Mouse (Mus musculus) midbrain, embryonic 12.5 days (tissue): ENCODE data around the gene Mmp23. TPM values are rescaled to one million over a fixed set of nuclear protein-coding genes. Genes with fewer than 3 reads are reported as not detected.
"Not testable (repeated sequence)": the region's sequence is repeated elsewhere in the genome, so short reads cannot be mapped to it uniquely, and the experiment has no call there.

ENCODE experiments used
- ATAC-seq: fragments of 200-750 bp; cut with Nextera tagmentation; 2 replicates; pipeline ENCODE4 v1.8.0; 2017; ENCODE audit warnings: low read depth, moderate TSS enrichment, moderate library complexity; ENCODE audit not compliant: low FRiP score
- H3K27ac ChIP-seq: fragments of 300-500 bp; sonication (generic); replicated peaks from 2 replicates; pipeline ENCODE4 v1.5.1; 2016; ENCODE audit warnings: mild to moderate bottlenecking
- H3K27me3 ChIP-seq: fragments of 300-500 bp; sonication (generic); 2 replicates; pipeline ENCODE4 v1.6.1; 2016; ENCODE audit warnings: mild to moderate bottlenecking
- H3K36me3 ChIP-seq: fragments of 300-500 bp; sonication (generic); 2 replicates; pipeline ENCODE4 v1.6.1; 2016
- H3K4me1 ChIP-seq: fragments of 300-500 bp; sonication (generic); 2 replicates; pipeline ENCODE4 v1.6.1; 2016
- H3K4me2 ChIP-seq: fragments of 300-500 bp; sonication (generic); replicated peaks from 2 replicates; pipeline ENCODE4 v1.6.1; 2016; ENCODE audit warnings: mild to moderate bottlenecking, moderate library complexity
- H3K4me3 ChIP-seq: fragments of 300-500 bp; sonication (generic); 2 replicates; pipeline ENCODE4 v1.5.1; 2016; ENCODE audit warnings: mild to moderate bottlenecking
- H3K9ac ChIP-seq: fragments of 300-500 bp; sonication (generic); replicated peaks from 2 replicates; pipeline ENCODE4 v1.6.1; 2016; ENCODE audit warnings: mild to moderate bottlenecking, moderate library complexity
- H3K9me3 ChIP-seq: fragments of 300-500 bp; sonication (generic); 2 replicates; pipeline ENCODE4 v1.6.1; 2016; ENCODE audit warnings: mild to moderate bottlenecking
- WGBS: fragments of 180-500 bp; shearing (Covaris S2); methylation state at CpG from one replicate; pipeline ENCODE4 v1.1.7; 2016; 5-methylcytosine and 5-hydroxymethylcytosine counted together
- polyA plus RNA-seq: library from polyadenylated mRNA; unstranded; fragments of >200 nt; fragmentation: Nextera tagmentation; extraction: Ambion mirVana; gene quantifications from 2 replicates; pipeline ENCODE4 v1.2.1, GENCODE M21; 2016

The Mmp23 gene
- polyA plus RNA-seq, 1 experiment from 2014 or later: 4.4 TPM

DNA sequence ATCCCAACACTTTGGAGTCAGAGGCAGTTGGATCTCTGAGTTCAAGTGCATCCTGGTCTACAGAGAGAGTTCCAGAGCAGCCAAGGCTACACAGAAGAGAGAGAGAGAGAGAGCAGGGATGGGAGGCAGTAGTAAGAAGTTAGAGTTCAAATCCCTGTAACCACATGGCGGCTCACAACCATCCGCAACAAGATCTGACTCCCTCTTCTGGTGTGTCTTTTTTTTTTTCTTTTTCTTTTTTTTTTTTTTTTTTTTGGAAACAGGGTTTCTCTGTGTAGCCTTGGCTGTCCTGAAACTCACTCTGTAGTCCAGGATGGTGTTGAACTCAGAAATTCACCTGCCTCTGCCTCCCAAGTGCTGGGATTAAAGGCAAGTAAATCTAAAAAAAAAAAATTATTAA is 18.9 kb upstream of the Mmp23 start:
- Histone ChIP-seq H3K36me3 (no peaks in the 10 kb centered on the region), H3K4me1 (peaks cover 13% of the 10 kb centered on the region), H3K4me3 (no peak overlapping the region), H3K9ac (no peak overlapping the region), H3K27me3 (0 out of 2 replicates have a peak, but pooled peaks cover 4% of the 10 kb centered on the region), H3K4me2 (no peak overlapping the region), H3K9me3 (no peaks in the 10 kb centered on the region), H3K27ac (no peak overlapping the region)
- ATAC-seq: no peak
- 57% methylated on average over 2 of the region's 2 CpGs for WGBS

DNA sequence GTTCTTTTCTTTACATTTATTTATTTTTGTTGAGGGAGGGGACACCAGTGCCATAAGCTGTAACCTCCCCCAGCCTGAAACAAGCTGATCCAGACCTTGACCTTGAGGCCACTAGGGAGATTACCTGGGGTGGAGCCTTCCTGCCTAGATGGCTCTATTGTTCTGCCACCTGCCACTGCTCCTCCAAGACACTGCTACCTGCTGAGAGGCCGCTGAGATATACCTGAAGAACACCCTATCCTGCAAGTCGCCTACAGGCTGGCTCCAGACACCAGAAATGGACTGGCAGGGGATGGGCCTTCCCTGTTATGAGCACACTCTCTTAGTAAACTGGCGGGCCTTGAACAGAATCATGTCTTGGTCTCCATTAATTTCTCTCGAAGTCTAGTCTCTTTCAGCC is 17.1 kb upstream of the Mmp23 start:
- 57% methylated on average over 4 of the region's 4 CpGs for whole genome bisulfite sequencing
- H3K27me3 ChIP-seq, H3K4me3 ChIP-seq, H3K36me3 ChIP-seq, H3K4me2 ChIP-seq, H3K27ac ChIP-seq, ATAC-seq, H3K9ac ChIP-seq, H3K9me3 ChIP-seq: not testable (repeated sequence)
- peaks cover 13% of the 10 kb centered on the region for H3K4me1 ChIP-seq

DNA sequence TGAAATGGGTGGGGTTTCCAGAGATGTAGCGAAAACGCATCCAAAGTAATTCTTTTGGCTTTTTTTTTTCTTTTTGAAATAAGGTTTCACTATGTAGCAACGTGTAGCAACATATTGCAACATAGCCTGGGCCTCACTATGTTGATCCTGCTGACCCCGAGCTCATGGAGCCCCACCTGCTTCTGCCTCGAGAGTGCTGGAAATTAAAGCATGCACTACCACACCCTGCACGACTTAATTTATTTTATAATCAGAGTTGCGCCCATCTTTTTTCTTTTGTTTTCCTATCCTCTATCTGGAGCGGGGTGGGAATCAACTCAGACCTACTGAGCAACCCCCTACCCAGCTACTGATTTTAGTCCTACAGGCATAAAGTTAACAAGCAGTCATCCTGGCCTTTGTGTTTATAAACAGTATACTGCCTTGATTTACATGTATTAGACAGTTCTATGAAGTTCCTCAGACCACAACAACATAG is 16.5 kb upstream of the Mmp23 start:
- peak; percentile 24 for ATAC-seq
- 0 out of 2 replicates have a peak overlapping the region, but pooled peaks have one; percentile 79 for H3K9ac ChIP-seq
- H3K27me3 ChIP-seq: 0 out of 2 replicates have a peak, but pooled peaks cover 4% of the 10 kb centered on the region
- peaks cover 13% of the 10 kb centered on the region for H3K4me1 ChIP-seq
- peak overlapping the region; percentile 96 for H3K4me2 ChIP-seq
- H3K27ac ChIP-seq: no peak overlapping the region
- peak overlapping the region; percentile 85 for H3K4me3 ChIP-seq
- WGBS: 2% methylated on average over 8 of the region's 8 CpGs
- H3K9me3 ChIP-seq: no peaks in the 10 kb centered on the region
- H3K36me3 ChIP-seq: no peaks in the 10 kb centered on the region

DNA sequence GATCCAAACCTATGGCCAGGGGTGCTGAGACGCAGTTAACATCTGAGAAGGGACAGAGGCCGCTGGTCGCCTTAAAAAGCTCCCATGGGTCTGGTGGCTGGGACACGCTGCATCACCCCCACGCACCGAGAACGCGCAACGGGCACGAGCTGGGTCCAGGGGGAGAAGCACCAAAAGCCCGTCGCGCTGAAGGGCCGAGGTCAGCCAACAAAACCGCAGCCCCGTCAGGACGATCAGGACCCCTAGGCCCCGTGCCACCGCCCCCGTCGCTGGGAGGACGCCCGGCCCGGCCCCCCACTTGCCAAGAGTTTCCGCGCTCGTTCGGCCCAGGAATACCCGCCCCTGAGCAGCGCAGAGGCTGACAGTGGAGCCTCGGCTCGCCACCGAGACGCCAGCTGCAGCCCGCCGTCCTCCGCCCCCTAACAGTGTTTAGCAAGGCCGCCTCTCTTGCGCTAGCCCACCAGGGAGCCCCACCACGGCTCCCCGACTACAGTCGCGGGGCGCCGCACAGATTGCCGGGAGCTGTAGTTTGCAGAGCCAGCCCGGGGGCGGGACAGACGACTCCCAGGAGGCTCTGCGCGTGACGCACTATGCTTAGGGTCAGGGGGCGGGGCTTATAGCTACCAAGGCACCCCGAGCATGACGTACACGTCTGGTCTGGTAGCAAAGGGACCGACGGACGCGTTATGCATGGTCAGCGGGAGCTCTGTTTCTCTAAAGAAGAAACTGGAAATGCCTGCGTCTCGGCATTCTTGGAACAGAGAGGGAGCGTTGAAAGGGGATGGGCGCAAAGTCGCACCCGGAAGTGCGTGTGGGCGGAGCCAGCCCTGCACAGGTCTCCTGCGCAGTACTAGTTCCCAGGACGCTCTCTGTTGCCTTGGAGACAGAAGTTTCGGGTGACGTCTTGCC is 15.8 kb upstream of the Mmp23 start, which contains the start of gene Mib2:
Mib2 (minus strand) TSS at position 510 of the 909 bp plus-strand sequence.
- peak within 1 kb of the TSS; percentile 85 for H3K4me3 ChIP-seq
- peak within 1 kb of the TSS; percentile 79 for H3K9ac ChIP-seq
- H3K27me3 ChIP-seq: 0 out of 2 replicates have a peak, but pooled peaks cover 4% of the 10 kb centered on the region
- peak within 1 kb of the TSS; percentile 76 for H3K27ac ChIP-seq
- under 1% methylated on average over 73 of the region's 73 CpGs for WGBS
- no peaks in the 10 kb centered on the region for H3K36me3 ChIP-seq
- no peaks in the 10 kb centered on the region for H3K9me3 ChIP-seq
- H3K4me2 ChIP-seq: peak within 1 kb of the TSS; percentile 96
- peak; percentile 98 for ATAC-seq
- H3K4me1 ChIP-seq: peaks cover 13% of the 10 kb centered on the region

DNA sequence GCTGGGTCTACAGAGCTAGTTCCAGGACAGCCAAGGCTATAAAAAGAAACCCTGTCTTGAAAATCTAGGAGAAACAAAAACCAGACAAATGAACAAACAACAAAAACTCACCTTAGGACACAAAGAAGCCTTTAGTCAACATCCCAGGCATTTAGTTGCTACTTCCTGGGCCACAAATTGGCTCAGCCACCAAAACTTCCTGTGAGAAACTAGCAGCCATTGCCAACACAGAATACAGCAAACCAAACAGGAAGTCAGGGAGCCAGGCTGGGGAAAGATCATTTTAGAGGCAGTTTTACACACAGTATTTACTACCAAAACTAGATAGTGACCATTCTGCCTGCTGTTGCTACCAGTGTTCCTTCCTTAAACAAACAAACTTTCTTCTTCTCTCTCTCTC is 13.7 kb upstream of the Mmp23 start:
- no peak overlapping the region for H3K9ac ChIP-seq
- no peak overlapping the region for H3K27ac ChIP-seq
- H3K36me3 ChIP-seq: no peaks in the 10 kb centered on the region
- no peak overlapping the region for H3K4me2 ChIP-seq
- H3K4me1 ChIP-seq: peaks cover 13% of the 10 kb centered on the region
- H3K27me3 ChIP-seq: 0 out of 2 replicates have a peak, but pooled peaks cover 4% of the 10 kb centered on the region
- no peaks in the 10 kb centered on the region for H3K9me3 ChIP-seq
- no peak for ATAC-seq
- no peak overlapping the region for H3K4me3 ChIP-seq

DNA sequence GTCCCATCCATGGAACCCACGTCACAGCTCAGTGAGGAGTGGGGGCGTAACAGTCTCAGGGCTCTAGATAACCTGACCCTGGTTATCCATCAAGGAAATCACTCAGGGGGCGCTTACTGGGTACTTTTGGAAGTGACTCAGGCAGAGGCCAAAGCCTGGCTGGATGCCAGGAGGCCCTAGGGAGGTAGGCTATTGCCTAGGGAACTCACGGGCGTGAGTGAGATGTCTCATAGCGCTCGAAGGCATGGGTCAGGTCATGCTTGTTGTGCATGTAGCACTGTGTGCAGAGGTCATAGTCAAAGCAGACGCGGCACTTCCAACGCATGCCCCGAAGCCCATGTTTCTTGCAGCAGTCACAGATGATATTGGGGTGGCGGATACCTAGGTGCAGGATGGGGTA is 7.5 kb upstream of the Mmp23 start:
- H3K9ac ChIP-seq: no peak overlapping the region
- no peaks in the 10 kb centered on the region for H3K4me1 ChIP-seq
- H3K27me3 ChIP-seq: peaks cover 15% of the 10 kb centered on the region
- no peak for ATAC-seq
- no peak overlapping the region for H3K4me3 ChIP-seq
- no peaks in the 10 kb centered on the region for H3K9me3 ChIP-seq
- H3K27ac ChIP-seq: no peak overlapping the region
- 92% methylated on average over 12 of the region's 12 CpGs for WGBS
- H3K36me3 ChIP-seq: peaks cover 24% of the 10 kb centered on the region
- no peak overlapping the region for H3K4me2 ChIP-seq

DNA sequence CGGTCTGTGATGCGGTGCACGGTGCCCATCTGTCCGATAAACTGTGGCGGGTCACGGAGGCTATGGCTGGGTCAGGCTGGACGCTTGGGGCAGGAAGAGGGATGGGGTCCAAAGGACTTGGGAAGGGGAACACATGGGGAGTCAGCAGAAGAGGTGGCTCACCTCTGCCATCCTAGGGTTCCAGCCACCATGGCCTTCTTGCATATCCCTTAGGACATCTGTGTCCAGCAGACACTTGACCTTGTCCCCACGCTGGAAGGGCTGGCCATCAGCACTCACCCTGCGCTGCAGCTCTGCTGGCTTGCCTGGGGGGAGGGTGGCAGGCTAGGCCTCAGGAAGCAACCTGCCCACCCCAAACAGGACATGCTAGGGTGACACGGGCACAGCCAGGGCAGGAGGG is 5.8 kb upstream of the Mmp23 start:
- peaks cover 16% of the 10 kb centered on the region for H3K4me1 ChIP-seq
- no peak overlapping the region for H3K4me2 ChIP-seq
- H3K36me3 ChIP-seq: peaks cover 24% of the 10 kb centered on the region
- no peak overlapping the region for H3K27ac ChIP-seq
- ATAC-seq: no peak
- no peak overlapping the region for H3K9ac ChIP-seq
- H3K9me3 ChIP-seq: no peaks in the 10 kb centered on the region
- WGBS: 91% methylated on average over 10 of the region's 10 CpGs
- H3K27me3 ChIP-seq: peaks cover 31% of the 10 kb centered on the region
- no peak overlapping the region for H3K4me3 ChIP-seq

DNA sequence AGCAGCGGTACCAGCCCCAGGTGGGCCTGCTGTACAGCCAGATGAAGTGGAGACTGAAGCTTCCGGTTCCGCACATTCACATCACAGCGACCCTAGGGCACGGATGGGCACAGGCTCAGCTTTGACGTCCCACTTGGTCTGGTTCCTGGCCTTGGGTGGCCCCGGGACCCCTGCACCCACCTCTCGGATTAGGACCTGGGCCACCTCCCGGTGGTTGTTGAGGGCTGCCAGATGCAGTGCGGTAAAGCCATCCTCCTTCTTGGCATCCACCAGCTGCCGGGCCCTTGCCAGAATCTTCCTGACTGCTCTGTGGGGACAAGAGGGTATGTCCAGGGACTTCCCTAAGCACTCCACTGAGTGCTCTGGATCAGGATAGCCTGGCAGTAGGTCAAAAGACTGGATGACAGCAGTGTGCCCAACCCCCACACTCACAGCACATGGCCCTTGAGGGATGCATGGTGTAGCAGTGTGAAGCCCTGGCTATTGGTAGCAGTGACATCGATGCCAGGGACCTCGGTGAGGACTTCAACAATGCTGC is 3.1 kb upstream of the Mmp23 start:
- Histone ChIP-seq H3K36me3 (peaks cover 29% of the 10 kb centered on the region), H3K27ac (no peak overlapping the region), H3K4me1 (peaks cover 32% of the 10 kb centered on the region), H3K4me3 (no peak overlapping the region), H3K27me3 (peaks cover 58% of the 10 kb centered on the region), H3K9ac (no peak overlapping the region), H3K4me2 (no peak overlapping the region), H3K9me3 (no peaks in the 10 kb centered on the region)
- 94% methylated on average over 13 of the region's 13 CpGs for WGBS
- ATAC-seq: no peak

DNA sequence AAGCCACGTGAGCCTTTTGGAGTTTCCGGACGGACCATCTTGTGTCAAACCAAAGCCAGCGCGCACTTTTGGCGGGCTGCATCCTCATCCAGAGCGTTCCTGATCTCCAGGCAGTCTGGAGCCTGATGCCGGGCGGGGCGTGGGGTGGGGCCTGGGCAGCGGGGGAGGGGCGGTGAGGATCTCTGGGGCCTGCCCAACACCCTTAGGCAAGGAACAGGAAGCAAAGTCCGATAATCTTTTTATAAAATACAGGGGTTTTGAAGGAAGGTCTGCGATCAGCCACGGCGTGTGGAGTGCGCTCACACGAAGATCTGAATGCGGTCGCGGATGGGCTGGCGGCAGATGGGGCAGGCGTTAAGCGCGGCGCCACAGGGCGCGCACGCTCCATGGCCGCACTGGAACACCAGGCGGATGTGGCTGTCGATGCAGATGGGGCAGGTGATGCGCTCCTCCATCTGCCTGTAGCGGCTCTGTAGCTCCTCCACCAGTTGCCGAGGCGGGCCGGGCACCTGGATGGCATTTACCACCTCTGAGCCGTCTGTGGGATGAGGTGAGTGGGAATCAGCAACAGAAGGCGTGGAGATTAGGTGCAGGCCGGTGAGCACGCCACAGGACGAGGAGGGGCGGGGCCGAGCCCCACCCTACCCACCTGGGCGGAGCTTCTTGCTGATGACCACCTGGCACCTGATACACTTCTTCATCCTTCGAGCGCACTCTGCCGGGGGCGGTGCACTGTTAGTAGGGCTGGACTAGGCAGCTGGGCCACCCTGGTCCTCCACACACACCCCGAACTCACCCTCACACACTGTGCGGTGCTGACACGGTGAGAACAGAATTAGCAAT is 1.5 kb upstream of the Mmp23 start:
- Histone ChIP-seq H3K36me3 (peaks cover 42% of the 10 kb centered on the region), H3K4me3 (peak overlapping the region; percentile 43), H3K4me1 (peaks cover 32% of the 10 kb centered on the region), H3K27me3 (peaks cover 69% of the 10 kb centered on the region), H3K9ac (peak overlapping the region; percentile 43; the same call in 1 of the 2 replicates), H3K4me2 (peak overlapping the region; percentile 60), H3K9me3 (no peaks in the 10 kb centered on the region), H3K27ac (no peak overlapping the region)
- peak; percentile 55 for ATAC-seq
- WGBS: 2% methylated on average over 52 of the region's 52 CpGs

DNA sequence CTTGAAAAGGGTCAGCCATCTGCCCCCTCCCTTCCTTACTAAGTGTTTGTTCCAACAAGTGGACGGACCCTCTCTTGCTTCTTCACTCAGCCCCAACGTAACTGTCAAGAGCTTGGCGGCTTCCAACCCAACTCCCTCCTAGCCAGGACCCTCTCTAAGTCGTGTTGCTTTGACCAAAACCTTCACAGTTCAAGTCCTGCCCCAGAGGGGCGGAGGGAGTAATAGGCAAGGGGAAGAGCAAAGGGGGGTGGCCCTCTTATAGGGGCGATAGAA is 935 bp upstream of the Mmp23 start:
- no peak overlapping the region for H3K9ac ChIP-seq
- ATAC-seq: no peak
- no peaks in the 10 kb centered on the region for H3K9me3 ChIP-seq
- 2% methylated on average over 6 of the region's 6 CpGs for WGBS
- H3K4me2 ChIP-seq: peak overlapping the region; percentile 60
- H3K4me1 ChIP-seq: peaks cover 32% of the 10 kb centered on the region
- peaks cover 42% of the 10 kb centered on the region for H3K36me3 ChIP-seq
- H3K4me3 ChIP-seq: peak overlapping the region; percentile 43
- no peak overlapping the region for H3K27ac ChIP-seq
- H3K27me3 ChIP-seq: peaks cover 69% of the 10 kb centered on the region

DNA sequence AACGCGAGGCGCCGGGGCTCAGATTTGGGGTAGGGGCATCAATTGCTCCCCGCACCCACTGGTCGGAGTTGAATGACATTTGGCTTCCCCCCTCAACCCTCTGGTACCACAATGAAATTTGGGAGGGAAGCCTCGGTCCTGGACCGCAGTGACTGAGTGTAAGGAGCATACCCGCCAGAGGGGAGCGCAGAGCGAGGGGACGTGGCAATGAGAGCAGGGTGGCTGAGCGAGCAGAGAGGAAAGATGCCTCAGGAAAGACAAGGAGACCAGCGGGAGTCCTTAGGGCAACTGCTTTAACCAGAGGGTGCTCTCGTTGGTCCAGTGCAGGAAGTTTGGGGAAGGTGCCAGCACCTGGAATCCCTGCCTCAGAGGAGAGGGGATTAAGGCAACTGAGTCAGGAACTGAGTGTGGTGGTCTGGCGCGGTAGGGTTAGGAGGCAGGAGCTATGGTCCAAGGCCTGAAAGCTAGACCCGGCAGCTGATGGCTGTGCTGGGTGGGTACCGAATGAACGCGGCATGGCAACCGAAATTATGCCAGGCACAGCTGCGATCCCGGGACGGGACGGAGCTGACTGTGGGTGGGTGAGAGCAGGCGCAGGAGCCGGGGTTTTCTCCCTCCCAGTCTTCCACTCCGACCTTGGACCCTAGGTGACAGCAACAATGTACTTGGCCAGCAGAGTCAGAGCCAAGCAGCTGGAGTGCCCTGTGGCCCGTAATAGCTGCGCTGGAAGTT is 433 bp upstream of the Mmp23 start:
- Histone ChIP-seq H3K9ac (peak overlapping the region; percentile 59; the same call in 1 of the 2 replicates), H3K4me3 (peak overlapping the region; percentile 43), H3K27ac (no peak overlapping the region), H3K9me3 (no peaks in the 10 kb centered on the region), H3K27me3 (peaks cover 69% of the 10 kb centered on the region), H3K4me1 (peaks cover 32% of the 10 kb centered on the region), H3K36me3 (peaks cover 42% of the 10 kb centered on the region), H3K4me2 (peak overlapping the region; percentile 60)
- WGBS: 1% methylated on average over 31 of the region's 31 CpGs
- no peak for ATAC-seq
